Mouse (Mus musculus) CD4-positive, CD25-positive, alpha-beta regulatory T cell, adult 4 months (primary cell): Measurements from ENCODE around the gene Fam189a1. TPM values are rescaled to one million over a fixed set of nuclear protein-coding genes. Genes with fewer than 3 reads are reported as not detected.

Experiments used
- ATAC-seq: one replicate; pipeline ENCODE4 v1.8.0; 2017
- polyA plus RNA-seq, 2 experiments: library from polyadenylated mRNA; unstranded; fragments of 100-300 nt; shearing (Covaris generic); gene quantifications; one replicate each; pipeline ENCODE4 v1.2.1; 2017

Gene Fam189a1
- polyA plus RNA-seq, 2 experiments from 2014 or later: 1.1 TPM; not detected in 1

DNA sequence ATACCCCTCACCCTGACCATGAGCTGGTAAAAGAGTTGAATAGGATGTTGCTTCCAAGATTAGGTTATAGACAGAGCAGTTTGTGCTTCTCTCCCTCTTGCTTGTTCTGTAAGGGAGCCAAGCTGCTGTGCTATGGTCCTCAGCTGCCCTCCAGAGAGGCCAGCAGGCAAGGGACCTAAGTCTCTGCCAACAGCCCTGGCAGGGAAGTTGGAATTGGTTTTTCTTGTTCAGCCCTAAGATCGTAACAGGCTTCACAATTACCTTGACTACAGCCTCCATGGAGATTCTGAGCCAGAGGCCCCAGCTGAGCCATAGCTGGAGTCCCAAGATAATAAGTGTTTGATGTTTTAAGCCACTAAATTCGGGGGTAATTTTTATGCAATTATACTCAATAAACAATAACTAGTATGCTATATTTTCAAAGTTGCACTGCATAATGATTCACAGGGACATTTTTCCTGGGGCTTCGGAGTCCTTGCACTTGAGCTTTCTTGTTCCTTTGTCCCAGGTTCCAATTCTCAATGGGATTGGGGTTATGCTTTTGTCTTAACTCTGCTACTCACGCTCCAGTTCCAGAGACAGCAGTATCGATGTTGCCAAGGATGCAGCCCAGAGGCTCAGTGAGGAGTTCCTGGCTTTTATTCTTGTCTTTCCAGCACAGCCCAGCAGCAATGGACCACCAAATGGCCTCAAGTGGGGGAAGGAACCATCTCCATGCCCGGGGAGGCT is 430.2 kb downstream of the Fam189a1 start:
- ATAC-seq: no peak

DNA sequence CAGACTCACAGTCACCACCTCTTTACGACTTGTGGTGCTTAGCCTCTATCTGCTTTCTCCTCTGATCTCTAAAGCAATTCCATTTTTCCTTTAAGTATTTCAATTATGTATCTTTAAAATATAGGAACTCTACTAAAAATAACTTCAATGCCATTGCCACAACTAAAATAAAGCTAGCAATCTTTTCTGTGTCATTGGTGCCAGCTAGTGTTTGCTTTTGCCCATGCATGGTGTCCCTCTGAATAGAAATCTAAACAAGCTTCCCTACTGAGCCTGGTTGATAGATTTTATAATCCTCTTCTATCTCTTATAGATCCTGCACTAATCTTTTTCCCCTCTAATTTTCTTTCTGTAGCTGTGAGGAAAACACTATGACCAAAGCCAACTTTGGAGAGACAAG is 432.0 kb downstream of the Fam189a1 start:
- ATAC-seq: no peak

DNA sequence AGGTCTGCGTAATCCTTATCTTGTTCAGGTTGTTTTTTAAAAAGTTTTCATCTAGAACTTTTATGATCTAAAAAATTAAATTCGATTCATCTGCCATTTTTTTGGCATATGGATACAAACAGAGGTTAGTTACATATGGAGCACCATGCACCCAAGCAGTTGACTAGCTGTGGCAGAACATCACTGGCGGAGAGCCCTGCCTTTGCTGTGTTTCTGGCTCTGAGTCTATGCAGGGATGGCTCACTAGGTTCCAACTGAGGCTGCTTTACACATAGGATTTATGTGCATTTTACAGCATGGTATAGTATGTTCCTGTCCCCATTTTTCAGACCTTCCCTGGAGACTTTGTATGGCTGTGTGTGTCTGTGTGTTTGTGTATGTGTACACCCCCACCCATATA is 433.1 kb downstream of the Fam189a1 start:
- no peak for ATAC-seq

DNA sequence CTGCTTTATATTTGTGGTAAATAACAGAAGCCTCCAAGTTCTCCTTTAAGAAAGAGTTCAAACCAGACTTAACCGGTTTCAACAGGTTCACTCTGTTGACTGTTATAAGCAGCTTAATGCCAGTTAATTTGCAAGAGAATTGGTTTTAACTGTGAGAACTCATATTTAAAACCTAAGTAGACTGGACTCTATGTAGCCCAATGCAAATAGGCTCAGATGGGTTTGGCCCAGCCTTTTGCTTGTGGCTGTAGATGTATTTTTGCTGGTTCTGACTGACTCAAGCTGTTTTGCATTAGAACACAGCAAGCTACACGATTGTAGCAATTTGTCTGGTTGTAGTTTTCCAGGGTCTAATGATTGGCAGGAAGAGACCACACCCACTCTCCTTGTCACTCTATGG is 440.1 kb downstream of the Fam189a1 start:
- no peak for ATAC-seq

DNA sequence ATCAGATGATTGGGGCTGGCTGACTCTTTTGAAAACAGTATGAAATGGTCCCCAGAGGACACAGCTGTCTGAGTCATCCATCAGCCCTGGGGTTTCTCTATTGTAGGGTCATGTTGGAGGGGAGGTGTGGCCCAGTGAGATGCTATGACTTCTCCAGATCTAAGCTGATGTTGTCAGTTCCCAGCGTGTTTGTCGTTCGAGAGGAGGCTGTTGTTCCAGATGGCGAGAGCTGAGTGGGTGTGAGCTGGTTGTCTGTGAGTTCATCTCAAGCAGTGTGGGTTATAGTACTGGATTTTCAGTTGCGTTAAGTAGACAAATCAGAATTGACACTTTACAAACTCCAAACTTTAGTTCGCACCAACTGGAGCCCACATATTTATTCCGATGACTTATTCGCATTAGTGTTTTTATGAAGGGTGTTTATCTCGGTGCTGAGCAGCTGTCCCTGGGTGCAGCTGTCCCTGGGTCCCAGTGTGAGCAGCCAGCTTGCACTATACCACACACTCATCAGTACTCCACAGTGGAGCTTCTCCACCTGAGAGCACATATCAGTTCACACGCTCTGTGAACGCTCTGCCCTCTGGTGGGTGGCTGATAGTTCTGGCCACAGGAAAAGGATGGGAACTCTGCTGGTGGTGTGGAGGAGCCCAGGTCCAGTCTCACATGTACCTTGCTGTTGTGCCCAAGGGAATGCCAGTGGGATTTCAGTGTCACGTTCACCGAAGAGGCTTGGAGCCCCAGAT is 446.7 kb downstream of the Fam189a1 start:
- ATAC-seq: no peak

DNA sequence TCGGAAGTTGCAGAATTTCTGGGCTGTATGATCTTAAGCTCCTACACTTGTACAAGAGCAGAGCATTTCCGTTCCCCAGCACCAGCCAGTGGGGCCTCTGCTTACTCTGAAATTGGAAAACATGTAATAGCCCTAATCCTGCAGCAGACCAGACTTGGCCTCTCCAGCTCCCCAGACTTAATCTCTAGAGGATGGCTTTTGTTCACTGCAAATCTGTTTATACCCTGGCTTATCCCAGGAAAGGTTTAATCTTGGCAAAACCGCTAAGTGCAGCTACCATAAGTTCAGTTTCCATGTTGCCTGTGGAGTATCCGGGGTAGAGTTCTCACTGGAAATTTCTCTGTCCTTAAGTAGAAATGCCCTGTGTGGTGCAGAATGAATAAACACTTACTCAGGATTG is 448.2 kb downstream of the Fam189a1 start:
- no peak for ATAC-seq
